Mouse (Mus musculus): ENCODE data around the gene Sdc1.

Sdc1 gene

GRCm38 (mm10) chr12:8824995-8825703, 54.0 kb downstream of the Sdc1 start:
- in situ Hi-C loops (cut with MboI, MseI): no loop called here

DNA sequence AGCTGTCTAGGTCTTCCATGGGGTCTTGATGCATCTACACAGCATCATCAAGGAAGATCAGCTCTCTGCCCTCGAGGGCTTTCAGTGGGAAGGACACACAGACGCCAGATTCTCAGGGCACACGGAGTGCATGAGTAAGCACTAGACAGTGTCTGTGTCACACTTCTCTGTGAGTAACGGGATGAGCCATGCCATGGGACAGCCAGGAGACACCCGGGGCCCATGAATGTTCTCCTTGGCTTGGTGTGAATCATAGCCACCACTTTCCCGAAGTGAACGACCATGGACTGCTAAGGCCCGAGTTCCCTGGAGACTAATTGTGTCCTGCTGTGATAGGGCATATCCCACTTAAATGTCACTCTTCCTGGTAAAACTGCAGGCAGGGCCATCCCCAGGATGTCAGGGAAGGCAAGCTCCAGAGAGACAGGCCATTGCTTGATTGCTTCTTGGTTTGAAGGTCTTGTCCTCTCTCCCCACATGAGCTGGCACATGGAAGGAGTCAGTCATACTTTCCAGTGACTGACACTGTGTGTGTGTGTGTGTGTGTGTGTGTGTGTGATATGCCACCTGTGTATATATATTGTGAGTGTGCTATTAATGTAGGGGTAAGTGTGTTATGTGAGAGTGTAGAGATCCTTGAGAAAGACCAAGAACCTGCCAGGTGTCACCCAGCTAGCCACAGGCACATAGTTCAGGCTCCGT, 56.0 kb downstream of the Sdc1 start:
- in situ Hi-C loops (cut with MboI, MseI): no loop called here

DNA sequence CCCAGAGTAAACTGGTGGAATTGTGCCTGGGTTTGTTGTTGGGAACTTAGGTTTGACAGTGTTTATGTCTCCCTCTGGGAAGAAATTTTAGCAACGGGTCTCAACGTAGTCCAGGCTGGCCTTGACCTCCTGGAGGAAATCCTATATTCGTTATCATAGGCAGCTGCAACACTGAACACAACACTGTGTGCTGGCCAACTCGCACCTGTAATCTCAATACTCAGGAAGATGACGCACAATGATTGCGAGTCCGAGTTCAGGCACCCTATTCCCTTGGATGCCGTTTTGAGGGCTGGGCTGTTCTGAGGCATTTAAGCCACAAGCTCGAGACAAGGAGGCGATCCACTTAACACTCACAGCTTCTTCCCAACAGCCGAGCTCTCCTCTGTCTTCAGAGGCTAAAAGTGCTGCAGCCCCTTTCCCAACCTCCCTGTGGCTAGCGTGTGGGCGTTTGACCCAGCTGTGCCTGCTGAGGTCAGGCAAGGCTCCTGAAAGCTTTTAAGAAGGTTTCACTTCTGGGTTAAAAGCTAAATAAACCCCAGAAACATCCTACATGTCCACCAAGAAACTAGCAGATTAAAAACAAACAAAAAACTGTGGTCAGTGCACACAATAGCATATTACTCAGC, 58.0 kb downstream of the Sdc1 start:
- in situ Hi-C loops (cut with MboI, MseI): no loop called here

DNA sequence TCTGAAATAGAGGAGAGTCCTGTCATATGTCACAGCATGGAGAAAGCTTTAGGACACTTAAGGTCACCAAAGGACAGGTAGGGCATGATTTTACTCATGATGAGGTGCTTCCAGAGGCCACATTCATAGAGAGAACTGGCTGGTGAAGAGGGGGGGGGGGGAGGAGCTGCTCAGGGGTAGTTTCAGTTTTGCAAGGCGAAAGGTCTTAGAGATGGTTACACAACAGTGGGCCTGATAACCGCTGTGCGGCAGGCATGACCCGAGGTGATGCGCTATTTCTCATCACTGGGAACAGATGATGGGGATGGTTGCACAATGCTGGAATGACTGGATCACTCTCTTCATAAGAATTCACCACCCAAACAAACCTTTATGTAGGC, 58.5 kb downstream of the Sdc1 start:
- in situ Hi-C loops (cut with MboI, MseI): no loop called here

- in situ Hi-C loops (cut with MboI, MseI): no loop called here
These were observed 60.0 kb downstream of the Sdc1 start for GRCm38 (mm10) chr12:8830967-8831635.

GRCm38 (mm10) chr12:8831710-8832109, 60.6 kb downstream of the Sdc1 start:
- in situ Hi-C loops (cut with MboI, MseI): no loop called here

GRCm38 (mm10) chr12:8840782-8841325, 69.7 kb downstream of the Sdc1 start:
- in situ Hi-C loops (cut with MboI, MseI): no loop called here

DNA sequence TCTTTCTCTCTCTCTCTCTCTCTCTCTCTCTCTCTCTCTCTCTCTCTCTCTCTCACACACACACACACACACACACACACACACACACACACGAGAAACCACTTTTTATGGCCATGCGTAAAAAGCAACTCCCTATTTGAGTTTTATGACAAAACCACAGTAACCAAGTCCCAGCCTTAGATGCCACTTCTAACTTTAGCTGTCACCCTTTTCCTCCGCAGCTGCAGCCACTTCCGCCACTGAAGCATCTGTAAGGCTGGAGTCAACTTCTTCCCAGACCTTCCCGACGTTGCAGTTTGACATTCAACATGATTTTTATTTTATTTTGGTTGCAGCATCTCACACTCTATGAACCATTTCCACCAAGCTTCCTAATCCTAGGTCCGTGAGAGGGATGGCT, 71.6 kb downstream of the Sdc1 start:
- in situ Hi-C loops (cut with MboI, MseI): no loop called here

All from T-helper 1 cell (primary cell).